31 mouse cellular contexts compared by ENCODE assay signal in the genomic region with DNA sequence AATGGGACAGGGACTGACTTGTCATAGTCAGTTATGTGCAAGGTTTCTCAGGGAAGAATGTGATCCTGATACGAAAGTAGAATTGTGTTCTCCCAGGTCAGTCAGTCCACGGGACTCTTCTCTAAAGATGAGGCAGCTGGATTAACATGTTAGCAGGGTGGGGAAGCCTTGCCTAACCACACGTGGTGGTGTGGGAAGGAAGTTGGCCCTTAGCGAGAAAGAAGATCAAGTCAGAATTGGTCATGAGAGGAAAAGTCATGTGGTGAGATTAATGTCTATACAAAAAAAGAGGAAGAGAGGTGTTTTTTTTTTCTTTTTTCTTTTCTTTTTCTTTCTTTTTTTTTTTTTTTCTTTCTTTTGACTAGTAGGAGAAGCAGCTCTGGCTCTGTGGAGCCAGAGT. TPM values are rescaled to one million over a fixed set of nuclear protein-coding genes. Genes with fewer than 3 reads are reported as not detected.
A peak's percentile ranks its signal among the peaks of the same experiment; 100 is the strongest.
DNase-seq lines count a peak whose midpoint lies in the region; ATAC-seq and TF ChIP-seq lines count a peak whose summit lies in the region.
"Had no signal": no experiment of that assay in that cellular context is flagged by ENCODE, and none has a peak within 500 bp of the region (broad histone marks: within the 10 kb centered on the region; RNA-seq: fewer than 3 reads in every experiment).

No protein-coding gene starts in this region.

- H3K4me1 ChIP-seq in CH12.LX (ENCODE audit: control insufficient read depth in 1 of 2, insufficient read depth in 2 of 2): peaks cover 0 to 14% of the 10 kb centered on the region in 2 experiments; a peak in 2 of 4 replicates
- H3K4me1 ChIP-seq in liver, embryonic 11.5 days (replicated peaks; ENCODE audit: control insufficient read depth, insufficient read depth, low read length): peaks cover 3% of the 10 kb centered on the region; the same call in 1 of the 2 replicates

- peak; percentile 34; the same call in 1 of the 2 replicates for ATAC-seq in neutrophil, adult 5-6 weeks (ENCODE audit: extremely low read depth, insufficient number of reproducible peaks, low FRiP score, poor library complexity, severe bottlenecking)
- no peak for ATAC-seq in liver, embryonic 11.5 days (replicated peaks; ENCODE audit: low FRiP score)
- ATAC-seq: forebrain, embryonic 13.5 days; lung, postnatal 0 days; midbrain, embryonic 15.5 days had no signal

- TF ChIP-seq CTCF in CH12.LX (conservative IDR thresholded peaks at IDR 0.05 in 1 of 2, IDR thresholded peaks at IDR 0.05 in 1 of 2; ENCODE audit: low read depth in 2 of 2, low read length in 2 of 2): no peak

- no peak overlapping the region for H3K9ac ChIP-seq in CH12.LX (ENCODE audit: insufficient read depth, low read depth)
- H3K9ac ChIP-seq in liver, embryonic 11.5 days (ENCODE audit: low read depth, low read length): no peak overlapping the region
- H3K9ac ChIP-seq: forebrain, embryonic 13.5 days; heart, embryonic 13.5 days; hindbrain, embryonic 12.5 days; limb, embryonic 15.5 days; midbrain, embryonic 15.5 days had no signal

- no peaks in the 10 kb centered on the region for H3K79me2 ChIP-seq in CH12.LX (replicated peaks; ENCODE audit: control insufficient read depth, extremely low read depth, insufficient read depth, poor library complexity, severe bottlenecking)

- TF ChIP-seq RAD21 in CH12.LX (IDR thresholded peaks at IDR 0.05; ENCODE audit: low read depth, low read length): no peak

- no peaks in the 10 kb centered on the region for H3K36me3 ChIP-seq in CH12.LX (replicated peaks in 1 of 2; ENCODE audit: control insufficient read depth in 1 of 2, insufficient read depth in 1 of 2, low read length in 1 of 2)
- H3K36me3 ChIP-seq in liver, embryonic 11.5 days (ENCODE audit: control insufficient read depth, insufficient read depth, low read length): no peaks in the 10 kb centered on the region
- H3K36me3 ChIP-seq: heart, embryonic 13.5 days; hindbrain, embryonic 12.5 days; limb, embryonic 15.5 days; midbrain, embryonic 15.5 days had no signal

- TF ChIP-seq EP300 in CH12.LX (IDR thresholded peaks at IDR 0.05; ENCODE audit: low read length): no peak

- WGBS in liver, embryonic 11.5 days: 40% methylated on average over 4 of the region's 4 CpGs

- no peak for TF ChIP-seq POLR2A in CH12.LX (IDR thresholded peaks at IDR 0.05; ENCODE audit: low read depth, low read length)

- H3K9me3 ChIP-seq in CH12.LX (replicated peaks; ENCODE audit: low read length): peaks cover 8% of the 10 kb centered on the region
- H3K9me3 ChIP-seq in liver, embryonic 11.5 days (ENCODE audit: control insufficient read depth, low read length): no peaks in the 10 kb centered on the region
- H3K9me3 ChIP-seq: forebrain, embryonic 13.5 days; heart, embryonic 13.5 days; hindbrain, embryonic 12.5 days; limb, embryonic 15.5 days; midbrain, embryonic 15.5 days had no signal

- H3K27me3 ChIP-seq in CH12.LX (replicated peaks): peaks cover 41% of the 10 kb centered on the region
- no peaks in the 10 kb centered on the region for H3K27me3 ChIP-seq in liver, embryonic 11.5 days (replicated peaks; ENCODE audit: control insufficient read depth, insufficient read depth, low read length)
- H3K27me3 ChIP-seq: hindbrain, embryonic 12.5 days; limb, embryonic 15.5 days; midbrain, embryonic 15.5 days had no signal

- no peak overlapping the region for H3K4me2 ChIP-seq in CH12.LX (ENCODE audit: insufficient read depth, low read depth, poor library complexity, severe bottlenecking)
- H3K4me2 ChIP-seq in liver, embryonic 11.5 days: no peak overlapping the region
- H3K4me2 ChIP-seq: forebrain, embryonic 13.5 days; heart, embryonic 13.5 days; hindbrain, embryonic 12.5 days; limb, embryonic 15.5 days; midbrain, embryonic 15.5 days had no signal

- dilution Hi-C loops in CH12.LX (cut with MboI; ENCODE audit: extremely low pct_ligation_motif_present, extremely low pct_unique_long_range_greater_than_20kb, low sequenced_read_pairs): no loop called here

- in situ Hi-C loops in CH12.LX (cut with MboI; ENCODE audit: low pct_ligation_motif_present, low pct_unique_long_range_greater_than_20kb, low sequenced_read_pairs): no loop called here

- H3K27ac ChIP-seq in CH12.LX (ENCODE audit: insufficient read depth, low read depth): no peak overlapping the region
- H3K27ac ChIP-seq in liver, embryonic 11.5 days (ENCODE audit: low read depth, low read length): no peak overlapping the region
- H3K27ac ChIP-seq: forebrain, embryonic 13.5 days; heart, embryonic 13.5 days; hindbrain, embryonic 12.5 days; limb, embryonic 15.5 days; midbrain, embryonic 15.5 days had no signal

- no peak overlapping the region for H3K4me3 ChIP-seq in CH12.LX (replicated peaks in 1 of 3; ENCODE audit: low read depth in 2 of 3, low read length in 2 of 3, poor library complexity in 1 of 3)
- no peak overlapping the region for H3K4me3 ChIP-seq in liver, embryonic 11.5 days (ENCODE audit: low read depth, low read length)
- H3K4me3 ChIP-seq: forebrain, embryonic 13.5 days; heart, embryonic 13.5 days; hindbrain, embryonic 12.5 days; limb, embryonic 15.5 days; midbrain, embryonic 15.5 days had no signal

- peak; percentile 45 for DNase-seq in CH12.LX (ENCODE audit: extremely low read depth)
- peak; percentile 75 for DNase-seq in MEL-GATA-1-ER (ENCODE audit: extremely low read depth, low read depth)
- peak; percentile 28 for DNase-seq in induced T-regulatory cell, adult 2 months (ENCODE audit: low read depth)
- no peak for DNase-seq in left cerebral cortex, adult 9 months (ENCODE audit: low spot score in 2 of 2)
- DNase-seq in adrenal gland, adult 18-20 months (ENCODE audit: low spot score in 2 of 2): no peak
- DNase-seq in liver, embryonic 11.5 days (ENCODE audit: low spot score): no peak
- DNase-seq: adrenal gland, adult 8-10 months; cerebellum, adult 2 months; cerebellum, postnatal 25 days; embryo, embryonic 11 days; heart, adult 18-20 months; heart, postnatal 14 days; kidney, adult 11 months; kidney, postnatal 4 days; left cerebral cortex, postnatal 4 days; right cerebral cortex, adult 18-20 months; thymus, postnatal 36 days had no signal

TF ChIP-seq in CH12.LX, 34 proteins besides CTCF, POLR2A, EP300 and RAD21:
- TF ChIP-seq JUND (conservative IDR thresholded peaks at IDR 0.05; ENCODE audit: low read depth, low read length): no peak
- no peak for TF ChIP-seq TBP (conservative IDR thresholded peaks at IDR 0.05; ENCODE audit: low read depth, low read length)
- TF ChIP-seq POLR2AphosphoS2 (IDR thresholded peaks at IDR 0.05; ENCODE audit: low read depth, low read length): no peak
- peak; percentile 83 for TF ChIP-seq ZNF384 (IDR thresholded peaks at IDR 0.05; ENCODE audit: low read depth, low read length)
- no peak for TF ChIP-seq MXI1 (IDR thresholded peaks at IDR 0.05; ENCODE audit: low read depth, low read length)
- TF ChIP-seq MYC (IDR thresholded peaks at IDR 0.05; ENCODE audit: low read depth, low read length): no peak
- TF ChIP-seq BHLHE40 (IDR thresholded peaks at IDR 0.05; ENCODE audit: low read depth, low read length): 0 out of 2 replicates have a peak, but pooled peaks have one; percentile 12

RNA-seq across cellular contexts. Expression of a gene that starts 12.0 kb away (rescaled TPM):
- total RNA-seq in CH12.LX (2012; rRNA removed) (6.4 and 8.4 TPM in 2 replicates), CH12.LX (2014; rRNA removed) (4.3 TPM in 2 replicates)
- 6.3 and 6.8 TPM in 2 replicates for polyA plus RNA-seq in CH12.LX (2012; ENCODE audit: insufficient read length, low read depth)
- 5.2 and 6.0 TPM in 2 replicates for total RNA-seq in neutrophil, adult 5-6 weeks (2017)
- total RNA-seq in adrenal gland, adult 18-20 months (2021): 10 to 100 TPM; 25.8 to 35.9 TPM
- polyA plus RNA-seq in liver, embryonic 11.5 days (2014; fragmentation: Nextera tagmentation; extraction: Ambion mirVana): 10.6 and 11.3 TPM in 2 replicates

RNA-seq across cellular contexts. Expression of a gene that starts 40.4 kb away (rescaled TPM):
- not detected in 2 replicates for total RNA-seq in CH12.LX (2012; rRNA removed)
- not detected in 2 replicates for total RNA-seq in CH12.LX (2014; rRNA removed)
- polyA plus RNA-seq in CH12.LX (2012; ENCODE audit: insufficient read length, low read depth): not detected in 2 replicates
- total RNA-seq in neutrophil, adult 5-6 weeks (2017): not detected in 2 replicates
- total RNA-seq in adrenal gland, adult 18-20 months (2021): not detected
- polyA plus RNA-seq in liver, embryonic 11.5 days (2014; fragmentation: Nextera tagmentation; extraction: Ambion mirVana): not detected in 2 replicates
- total RNA-seq: adrenal gland, adult 8-10 months; gastrocnemius, adult 8-10 months; heart, adult 18-20 months; heart, postnatal 14 days; left cerebral cortex, postnatal 4 days; megakaryocyte-erythroid progenitor cell, adult 5-6 weeks had no signal
- polyA plus RNA-seq: cerebellum, adult 2 months; embryonic facial prominence, embryonic 14.5 days; forebrain, embryonic 13.5 days; heart, embryonic 13.5 days; hindbrain, embryonic 12.5 days; kidney, embryonic 16.5 days; limb, embryonic 15.5 days; liver, embryonic 16.5 days; lung, postnatal 0 days; midbrain, embryonic 15.5 days; neural tube, embryonic 14.5 days; stomach, embryonic 14.5 days had no signal

RNA-seq across cellular contexts. Expression of a gene that starts 51.4 kb away (rescaled TPM):
- total RNA-seq in CH12.LX (2012; rRNA removed) (124 and 139 TPM in 2 replicates), CH12.LX (2014; rRNA removed) (226 and 239 TPM in 2 replicates)
- 194 and 206 TPM in 2 replicates for polyA plus RNA-seq in CH12.LX (2012; ENCODE audit: insufficient read length, low read depth)
- 40.5 and 40.9 TPM in 2 replicates for total RNA-seq in neutrophil, adult 5-6 weeks (2017)
- 100 to 1,000 TPM; 317 to 349 TPM for total RNA-seq in adrenal gland, adult 18-20 months (2021)
- 134 and 148 TPM in 2 replicates for polyA plus RNA-seq in liver, embryonic 11.5 days (2014; fragmentation: Nextera tagmentation; extraction: Ambion mirVana)

Comparison
In these comparisons a context has a peak if more than half of its experiments do, and no peak if none do; other contexts are left out.
1. DNase-seq: peak in CH12.LX (single experiment), MEL-GATA-1-ER (single experiment) and induced T-regulatory cell, adult 2 months (single experiment); none in left cerebral cortex, adult 9 months (0 of 2), adrenal gland, adult 18-20 months (0 of 2) and liver, embryonic 11.5 days (single experiment).